Mouse (Mus musculus): ENCODE data around the gene Bcl7b.

DNA sequence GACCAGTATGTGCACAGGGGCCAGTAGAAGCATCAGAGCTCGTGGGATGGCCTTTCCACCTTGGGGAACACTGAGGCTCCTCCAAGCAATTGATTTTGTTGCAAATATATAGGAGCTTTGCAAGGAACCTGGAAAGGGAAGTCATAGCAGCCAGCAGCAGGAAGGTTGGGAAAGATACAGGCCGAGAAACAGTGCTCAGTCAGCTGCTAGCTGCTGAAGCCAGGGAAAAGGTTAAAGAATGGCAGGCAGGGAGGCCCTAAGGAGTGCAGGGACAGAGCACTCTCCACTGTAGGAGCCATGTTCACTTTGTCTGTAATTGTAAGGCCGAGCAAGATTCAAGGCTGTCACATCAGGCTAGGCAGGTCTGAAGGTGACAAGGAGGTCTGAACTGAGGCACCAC, 10.4 kb downstream of the Bcl7b start:
- TF ChIP-seq CTCF (IDR thresholded peaks at IDR 0.05; ENCODE audit: borderline replicate concordance, insufficient read depth, low read depth, low read length) (no peak), POLR2A (IDR thresholded peaks at IDR 0.05; ENCODE audit: borderline replicate concordance, insufficient read depth, low read length) (no peak)

Data from cerebellum, adult 2 months (tissue).